Mouse (Mus musculus) inflammation-experienced regulatory T-cells, adult 6 months (primary cell): ENCODE results near the gene Coro1c. TPM values are rescaled to one million over a fixed set of nuclear protein-coding genes. Genes with fewer than 3 reads are reported as not detected.

Experiments
- ATAC-seq: one replicate; pipeline ENCODE4 v1.8.0; 2017
- polyA plus RNA-seq, 3 experiments: library from polyadenylated mRNA; unstranded; fragments of 100-300 nt; shearing (Covaris generic); gene quantifications; one replicate each; pipeline ENCODE4 v1.2.1; 2017

Coro1c gene
- polyA plus RNA-seq, 3 experiments from 2014 or later: 46.6 to 88.2 (median 57.2) TPM

- no peak for ATAC-seq
Observed at GRCm38 (mm10) chr5:113882566-113883383, 25.8 kb downstream of the Coro1c start.

DNA sequence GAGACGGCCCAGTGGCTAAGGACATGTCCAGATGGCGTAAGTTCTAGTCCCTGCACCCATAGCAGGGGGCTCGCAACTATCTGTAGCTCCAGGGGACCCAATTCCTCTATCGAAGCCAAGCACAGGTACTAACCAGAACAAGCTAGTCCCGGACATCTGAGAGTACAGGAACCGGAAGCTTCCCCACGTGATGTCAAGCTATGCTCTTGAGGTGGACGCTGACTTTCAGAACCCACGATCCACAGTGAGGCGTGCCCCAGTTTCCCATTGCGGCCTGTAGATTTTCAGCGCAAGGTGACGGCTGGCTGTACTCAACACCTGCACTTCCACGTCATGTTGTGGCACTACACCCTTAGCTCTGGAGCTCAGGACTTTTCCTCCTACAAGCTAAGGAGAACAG is 27.4 kb downstream of the Coro1c start:
- no peak for ATAC-seq

- no peak for ATAC-seq
Observed at GRCm38 (mm10) chr5:113878943-113879617, 29.5 kb downstream of the Coro1c start.

GRCm38 (mm10) chr5:113877565-113877964 is 31.0 kb downstream of the Coro1c start:
- ATAC-seq: no peak

GRCm38 (mm10) chr5:113876176-113876575 is 32.4 kb downstream of the Coro1c start:
- ATAC-seq: no peak

- no peak for ATAC-seq
Observed at GRCm38 (mm10) chr5:113875625-113876024, 32.9 kb downstream of the Coro1c start.

DNA sequence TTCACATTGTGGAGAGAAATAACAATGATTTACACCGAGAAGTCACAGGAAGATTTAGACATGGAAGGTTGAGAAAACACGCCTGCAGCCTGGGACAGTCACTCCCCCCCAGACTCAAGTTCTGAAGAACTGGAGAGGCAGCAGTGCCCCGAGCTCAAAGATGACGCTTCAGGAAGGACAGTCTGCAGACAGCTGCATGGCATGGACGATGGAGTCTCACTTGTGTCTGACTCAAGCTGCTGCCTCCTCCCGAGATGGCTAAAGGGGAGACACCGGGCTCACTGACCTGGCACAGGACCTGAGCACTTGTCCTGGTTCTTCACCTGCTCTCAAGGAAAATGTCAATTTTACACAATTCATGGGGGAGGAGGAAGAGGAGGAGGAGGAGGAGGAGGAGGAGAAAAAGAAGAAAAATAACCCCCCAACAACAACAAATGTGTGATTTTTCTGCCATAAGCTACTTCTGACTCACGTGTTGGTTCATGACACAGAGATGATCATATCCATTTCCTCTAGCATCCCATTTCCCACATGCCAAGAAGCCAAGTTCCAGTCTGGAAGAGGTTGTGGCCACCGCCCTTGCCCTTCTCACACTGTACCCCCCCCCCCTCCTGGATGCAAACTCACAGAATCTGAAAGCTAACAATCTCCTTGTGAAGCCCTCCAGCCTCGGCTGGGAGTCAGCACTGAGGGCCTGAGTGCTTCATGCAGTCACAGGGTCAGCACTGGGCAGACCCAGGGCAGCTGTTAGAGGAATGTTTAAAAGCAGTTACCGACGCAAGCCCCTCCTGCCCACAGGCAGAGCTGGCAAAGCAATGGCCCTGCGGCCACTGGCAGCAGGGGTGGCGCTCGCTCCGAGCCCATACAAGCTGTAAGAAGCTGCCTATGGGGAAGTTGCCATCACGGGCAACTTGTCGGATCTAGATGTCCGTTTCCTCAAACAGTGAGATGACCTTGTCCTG is 34.2 kb downstream of the Coro1c start:
- no peak for ATAC-seq

DNA sequence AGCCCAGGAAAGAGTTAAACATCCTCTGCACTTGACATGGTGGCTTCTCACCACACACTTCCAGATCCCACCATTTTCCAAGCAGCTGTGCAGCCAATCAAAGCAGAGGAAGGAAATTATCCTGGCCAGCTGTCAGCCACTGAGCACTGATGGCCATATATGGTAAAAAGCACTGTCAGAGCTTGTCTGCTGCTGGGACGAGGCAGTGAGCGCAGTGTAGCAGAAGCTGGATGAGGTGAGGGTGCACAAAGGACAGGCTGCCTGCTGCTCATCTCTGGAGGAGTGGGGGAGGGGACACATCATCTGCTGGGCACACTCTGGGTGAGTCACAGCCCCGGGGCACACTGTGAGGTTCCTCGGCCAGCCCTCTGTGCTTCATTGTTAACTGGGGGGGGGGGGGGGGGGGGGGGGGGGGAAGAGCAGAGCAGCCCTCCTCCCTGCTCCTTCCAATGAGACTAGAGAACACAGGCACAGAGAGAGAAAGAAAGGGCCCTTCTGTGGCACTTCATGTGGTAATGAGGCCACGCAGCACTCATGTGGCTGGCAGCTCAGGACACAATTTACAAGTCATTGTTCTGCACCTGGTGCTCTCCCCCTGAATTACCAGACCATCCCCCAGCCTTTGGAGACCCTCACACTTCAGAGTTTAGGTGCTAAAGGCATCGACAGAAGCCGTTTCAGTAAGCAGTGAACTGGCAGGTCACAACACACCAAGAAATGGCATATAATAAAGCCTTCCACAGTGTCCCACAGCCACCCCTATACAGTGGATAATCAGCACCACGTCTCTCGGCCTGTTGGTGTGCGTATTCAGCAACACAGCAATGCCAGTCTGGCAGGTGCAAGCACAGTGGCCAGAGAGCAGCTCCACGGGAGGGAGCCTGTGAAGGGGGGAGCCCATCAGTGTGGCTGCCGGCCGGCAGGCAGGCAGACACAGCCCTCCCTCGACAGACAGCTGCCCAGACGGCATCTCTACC is 35.3 kb downstream of the Coro1c start:
- ATAC-seq: no peak

- ATAC-seq: no peak
Observed at GRCm38 (mm10) chr5:113871903-113872548, 36.5 kb downstream of the Coro1c start.

GRCm38 (mm10) chr5:113870393-113871040 is 38.0 kb downstream of the Coro1c start:
- ATAC-seq: no peak

DNA sequence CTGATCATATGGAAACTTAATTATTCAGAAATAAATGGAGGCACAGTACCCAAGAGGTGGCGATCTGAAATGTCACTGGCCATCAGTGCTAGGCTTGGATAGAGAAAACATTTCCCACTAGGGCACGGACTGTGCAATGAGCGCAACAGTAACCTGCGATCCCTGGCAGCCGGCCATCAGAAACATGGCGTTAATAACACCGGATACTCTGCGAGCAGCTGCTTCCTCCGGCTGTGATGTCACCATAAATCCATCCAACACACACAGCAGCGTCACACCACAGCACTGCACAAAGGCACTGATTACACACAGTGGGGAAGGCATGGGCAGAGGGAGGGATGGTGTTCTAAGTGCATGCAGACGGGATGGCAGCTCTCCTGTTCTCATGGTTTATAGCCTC is 39.4 kb downstream of the Coro1c start:
- ATAC-seq: no peak

- no peak for ATAC-seq
Observed at GRCm38 (mm10) chr5:113864992-113865391, 43.6 kb downstream of the Coro1c start.

- ATAC-seq: no peak
Observed at GRCm38 (mm10) chr5:113863994-113864393, 44.6 kb downstream of the Coro1c start.

GRCm38 (mm10) chr5:113862418-113862817 is 46.1 kb downstream of the Coro1c start:
- no peak for ATAC-seq

DNA sequence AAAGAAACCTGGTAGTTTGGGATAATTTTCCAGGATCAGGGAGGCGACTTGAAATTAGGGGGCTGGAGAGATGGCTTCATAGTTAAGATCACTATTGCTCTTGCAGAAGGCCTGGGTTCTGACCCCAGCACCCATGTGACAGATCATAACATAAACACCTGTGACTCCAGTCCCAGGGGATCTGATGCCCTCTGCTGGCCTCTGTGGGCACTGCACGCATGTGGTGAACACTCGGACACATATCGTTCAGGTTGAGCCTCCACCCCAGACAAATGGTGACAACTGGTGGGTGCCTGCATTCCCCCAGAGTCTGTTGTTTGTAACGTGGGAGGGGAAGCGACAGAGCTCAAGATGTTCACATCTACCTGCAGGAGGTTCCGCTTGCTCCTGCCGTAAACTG is 47.3 kb downstream of the Coro1c start:
- no peak for ATAC-seq

GRCm38 (mm10) chr5:113858971-113859370 is 49.6 kb downstream of the Coro1c start:
- peak; percentile 38 for ATAC-seq

GRCm38 (mm10) chr5:113858550-113858949 is 50.0 kb downstream of the Coro1c start:
- no peak for ATAC-seq

DNA sequence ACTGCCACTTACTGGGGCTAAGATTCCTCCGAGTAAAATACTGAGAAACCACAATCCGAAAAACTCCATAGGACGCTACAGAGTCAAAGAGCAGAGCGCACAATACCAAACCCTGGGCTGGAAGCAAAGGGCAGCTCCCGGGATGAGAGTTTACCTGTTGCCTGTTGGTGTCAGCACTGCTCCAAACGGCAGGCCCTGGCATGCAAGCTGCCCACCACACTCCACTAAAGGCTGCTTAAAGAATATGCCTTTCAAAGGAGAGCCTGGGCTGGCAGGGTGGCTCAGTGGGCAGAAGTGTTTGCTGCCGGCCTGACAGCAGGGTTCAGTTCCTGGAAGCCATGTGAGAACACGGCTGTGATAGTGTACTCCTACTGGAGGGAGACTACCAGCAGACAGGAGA is 50.9 kb downstream of the Coro1c start:
- no peak for ATAC-seq

- ATAC-seq: no peak
Observed at GRCm38 (mm10) chr5:113856631-113857030, 51.9 kb downstream of the Coro1c start.

DNA sequence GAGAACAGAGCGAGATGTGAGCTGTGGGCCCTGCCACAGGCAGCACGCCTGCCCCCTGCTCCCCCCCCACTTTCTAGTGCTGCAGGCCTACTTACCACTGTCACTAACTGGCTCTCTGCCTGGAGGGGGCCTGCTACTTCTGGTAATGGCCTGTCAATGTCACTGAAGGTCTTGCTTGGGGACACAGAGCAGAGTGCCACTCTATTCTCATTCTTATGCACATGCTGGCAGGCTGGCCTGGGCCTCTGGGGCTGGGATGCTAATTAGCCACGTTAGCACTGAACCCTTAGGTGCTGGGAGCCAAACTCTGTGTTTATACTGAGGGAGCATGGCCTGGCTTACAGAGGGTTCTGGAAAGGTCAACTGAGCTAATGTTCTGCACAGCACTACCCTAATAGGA is 52.9 kb downstream of the Coro1c start:
- ATAC-seq: no peak

DNA sequence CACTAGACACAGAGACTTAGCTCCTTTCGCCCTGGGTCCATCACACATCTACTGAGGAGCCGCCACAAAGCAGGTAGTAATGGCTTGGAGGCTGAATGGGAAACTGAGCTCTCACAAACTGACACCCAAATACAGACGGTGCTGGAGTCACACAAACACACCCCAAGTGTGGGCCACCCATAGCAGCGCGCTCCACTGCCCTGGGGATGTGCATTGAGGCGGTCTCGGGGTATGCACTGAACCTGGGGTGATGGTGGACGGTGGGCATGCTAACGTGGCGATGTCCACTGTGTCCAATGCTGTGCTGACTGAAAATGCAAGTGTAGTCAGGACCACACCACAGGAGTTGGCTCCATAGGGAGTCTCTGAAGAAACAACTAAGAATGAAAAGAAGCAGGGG is 53.4 kb downstream of the Coro1c start:
- no peak for ATAC-seq
